8 mouse cellular contexts compared by ENCODE assay signal in genomic region chr7:25753076-25753475, GRCm38 (mm10). TPM values are rescaled to one million over a fixed set of nuclear protein-coding genes. Genes with fewer than 3 reads are reported as not detected.
DNase-seq lines count a peak whose midpoint lies in the region; ATAC-seq lines count a peak whose summit lies in the region.

No protein-coding gene starts in this region.

- peaks cover 46% of the 10 kb centered on the region for H3K36me3 ChIP-seq in kidney, embryonic 14.5 days (ENCODE audit: control insufficient read depth, insufficient read depth, low read length)
- H3K36me3 ChIP-seq in hindbrain, embryonic 14.5 days (replicated peaks; ENCODE audit: control insufficient read depth, insufficient read depth): peaks cover 38% of the 10 kb centered on the region
- peaks cover 19% of the 10 kb centered on the region for H3K36me3 ChIP-seq in midbrain, embryonic 16.5 days (ENCODE audit: control insufficient read depth, insufficient read depth, low read length)

- peak overlapping the region; percentile 63 for H3K4me2 ChIP-seq in kidney, embryonic 14.5 days (replicated peaks; ENCODE audit: low read depth, low read length)
- H3K4me2 ChIP-seq in hindbrain, embryonic 14.5 days (replicated peaks): peak overlapping the region; percentile 99
- peak overlapping the region; percentile 70 for H3K4me2 ChIP-seq in midbrain, embryonic 16.5 days (ENCODE audit: low read length)

- peaks cover 15% of the 10 kb centered on the region for H3K4me1 ChIP-seq in kidney, embryonic 14.5 days (ENCODE audit: control insufficient read depth, insufficient read depth, low read length)
- peaks cover 10% of the 10 kb centered on the region; the same call in 1 of the 2 replicates for H3K4me1 ChIP-seq in brown adipose tissue, adult 24 weeks (ENCODE audit: control insufficient read depth, insufficient read depth, insufficient read length, low read length)
- H3K4me1 ChIP-seq in hindbrain, embryonic 14.5 days (replicated peaks; ENCODE audit: control insufficient read depth, insufficient read depth, low read length): peaks cover 17% of the 10 kb centered on the region
- H3K4me1 ChIP-seq in midbrain, embryonic 16.5 days (ENCODE audit: control insufficient read depth, insufficient read depth, low read length): peaks cover 20% of the 10 kb centered on the region

- DNase-seq in kidney, postnatal 25 days: no peak
- DNase-seq in hindbrain, embryonic 14.5 days (ENCODE audit: low spot score): no peak
- DNase-seq in urinary bladder, adult 2 months (ENCODE audit: low spot score): no peak
- DNase-seq in gastrocnemius, postnatal 25 days: no peak
- DNase-seq in testis, postnatal 14 days (ENCODE audit: low spot score): no peak

- ATAC-seq in kidney, embryonic 14.5 days (ENCODE audit: low FRiP score, low TSS enrichment): no peak
- no peak for ATAC-seq in hindbrain, embryonic 14.5 days (ENCODE audit: low FRiP score)
- ATAC-seq in midbrain, embryonic 16.5 days: no peak

- peak overlapping the region; percentile 97 for H3K4me3 ChIP-seq in kidney, embryonic 14.5 days (ENCODE audit: low read length)
- peak overlapping the region; percentile 81 for H3K4me3 ChIP-seq in brown adipose tissue, adult 24 weeks (ENCODE audit: insufficient read depth, low read depth, low read length)
- peak overlapping the region; percentile 96 for H3K4me3 ChIP-seq in hindbrain, embryonic 14.5 days (replicated peaks; ENCODE audit: low read length)
- H3K4me3 ChIP-seq in midbrain, embryonic 16.5 days (ENCODE audit: low read depth, low read length): peak overlapping the region; percentile 85

- no peak overlapping the region for H3K27ac ChIP-seq in kidney, embryonic 14.5 days (ENCODE audit: low read depth, low read length)
- no peak overlapping the region for H3K27ac ChIP-seq in brown adipose tissue, adult 24 weeks (replicated peaks; ENCODE audit: low read depth, low read length)
- no peak overlapping the region for H3K27ac ChIP-seq in hindbrain, embryonic 14.5 days
- no peak overlapping the region for H3K27ac ChIP-seq in midbrain, embryonic 16.5 days (ENCODE audit: low read length)

- H3K9ac ChIP-seq in kidney, embryonic 14.5 days (ENCODE audit: low read depth, low read length): peak overlapping the region; percentile 100
- peak overlapping the region; percentile 97 for H3K9ac ChIP-seq in hindbrain, embryonic 14.5 days
- peak overlapping the region; percentile 90 for H3K9ac ChIP-seq in midbrain, embryonic 16.5 days (ENCODE audit: low read depth, low read length)

- no peaks in the 10 kb centered on the region for H3K9me3 ChIP-seq in kidney, embryonic 14.5 days (ENCODE audit: control insufficient read depth, low read length)
- no peaks in the 10 kb centered on the region for H3K9me3 ChIP-seq in hindbrain, embryonic 14.5 days (ENCODE audit: control insufficient read depth, low read length)
- no peaks in the 10 kb centered on the region for H3K9me3 ChIP-seq in midbrain, embryonic 16.5 days (replicated peaks; ENCODE audit: control insufficient read depth, low read length, poor library complexity, severe bottlenecking)

- no peaks in the 10 kb centered on the region for H3K27me3 ChIP-seq in kidney, embryonic 14.5 days (ENCODE audit: control insufficient read depth, insufficient read depth, low read length)
- H3K27me3 ChIP-seq in hindbrain, embryonic 14.5 days (ENCODE audit: control insufficient read depth, insufficient read depth, low read length): no peaks in the 10 kb centered on the region
- H3K27me3 ChIP-seq in midbrain, embryonic 16.5 days (ENCODE audit: control insufficient read depth, insufficient read depth, low read depth, low read length): no peaks in the 10 kb centered on the region

RNA-seq across cellular contexts. Expression of gene Hnrnpul1, which starts 1.5 kb away (rescaled TPM):
- polyA plus RNA-seq in kidney, embryonic 14.5 days (2014; fragmentation: Nextera tagmentation; extraction: Ambion mirVana): 65.6 and 86.2 TPM in 2 replicates
- 42.6 and 44.5 TPM in 2 replicates for polyA plus RNA-seq in brown adipose tissue, adult 24 weeks (2012; ENCODE audit: insufficient read depth, insufficient read length, missing spikeins)
- polyA plus RNA-seq in hindbrain, embryonic 14.5 days (2014; fragmentation: Nextera tagmentation; extraction: Ambion mirVana): 54.7 and 55.2 TPM in 2 replicates
- 38.3 and 41.1 TPM in 2 replicates for polyA plus RNA-seq in midbrain, embryonic 16.5 days (2015; fragmentation: Nextera tagmentation; extraction: Ambion mirVana)
- polyA plus RNA-seq in urinary bladder, adult 2 months (2012; rRNA removed): 18.9 and 44.9 TPM in 2 replicates
- total RNA-seq in gastrocnemius, postnatal 25 days (2021): 10 to 100 TPM; 55.3 to 57.2 TPM

RNA-seq across cellular contexts. Expression of gene Ccdc97, which starts 34.2 kb away (rescaled TPM):
- 24.8 and 32.4 TPM in 2 replicates for polyA plus RNA-seq in kidney, embryonic 14.5 days (2014; fragmentation: Nextera tagmentation; extraction: Ambion mirVana)
- 16.9 and 17.0 TPM in 2 replicates for polyA plus RNA-seq in brown adipose tissue, adult 24 weeks (2012; ENCODE audit: insufficient read depth, insufficient read length, missing spikeins)
- 41.9 and 43.5 TPM in 2 replicates for polyA plus RNA-seq in hindbrain, embryonic 14.5 days (2014; fragmentation: Nextera tagmentation; extraction: Ambion mirVana)
- 32.1 and 36.8 TPM in 2 replicates for polyA plus RNA-seq in midbrain, embryonic 16.5 days (2015; fragmentation: Nextera tagmentation; extraction: Ambion mirVana)
- 42.4 and 49.7 TPM in 2 replicates for polyA plus RNA-seq in urinary bladder, adult 2 months (2012; rRNA removed)
- 10 to 100 TPM; 33.6 to 36.2 TPM for total RNA-seq in gastrocnemius, postnatal 25 days (2021)

RNA-seq across cellular contexts. Expression of gene Axl, which starts 35.4 kb away (rescaled TPM):
- 75.3 and 75.5 TPM in 2 replicates for polyA plus RNA-seq in kidney, embryonic 14.5 days (2014; fragmentation: Nextera tagmentation; extraction: Ambion mirVana)
- polyA plus RNA-seq in brown adipose tissue, adult 24 weeks (2012; ENCODE audit: insufficient read depth, insufficient read length, missing spikeins): 18.6 and 24.1 TPM in 2 replicates
- polyA plus RNA-seq in hindbrain, embryonic 14.5 days (2014; fragmentation: Nextera tagmentation; extraction: Ambion mirVana): 16.8 and 20.6 TPM in 2 replicates
- 14.9 and 17.1 TPM in 2 replicates for polyA plus RNA-seq in midbrain, embryonic 16.5 days (2015; fragmentation: Nextera tagmentation; extraction: Ambion mirVana)
- polyA plus RNA-seq in urinary bladder, adult 2 months (2012; rRNA removed): 92.8 and 117 TPM in 2 replicates
- total RNA-seq in gastrocnemius, postnatal 25 days (2021): 10 to 100 TPM; 41.1 to 42.4 TPM
